Mouse (Mus musculus) neural tube, postnatal 0 days (tissue): ENCODE results near the gene Tnf. TPM values are rescaled to one million over a fixed set of nuclear protein-coding genes. Genes with fewer than 3 reads are reported as not detected.

Experiments used
- microRNA-seq: library from miRNA; unstranded; fragments of <30 nt; microRNA quantifications from one replicate; pipeline ENCODE4, GENCODE M21; 2016
- polyA plus RNA-seq: library from polyadenylated mRNA; unstranded; fragments of >200 nt; fragmentation: Nextera tagmentation; extraction: Ambion mirVana; gene quantifications from 2 replicates; pipeline ENCODE4 v1.2.1, GENCODE M21; 2015

Tnf gene
- 0.12 TPM in 1 of 2 replicates, not detected in the other for polyA plus RNA-seq

DNA sequence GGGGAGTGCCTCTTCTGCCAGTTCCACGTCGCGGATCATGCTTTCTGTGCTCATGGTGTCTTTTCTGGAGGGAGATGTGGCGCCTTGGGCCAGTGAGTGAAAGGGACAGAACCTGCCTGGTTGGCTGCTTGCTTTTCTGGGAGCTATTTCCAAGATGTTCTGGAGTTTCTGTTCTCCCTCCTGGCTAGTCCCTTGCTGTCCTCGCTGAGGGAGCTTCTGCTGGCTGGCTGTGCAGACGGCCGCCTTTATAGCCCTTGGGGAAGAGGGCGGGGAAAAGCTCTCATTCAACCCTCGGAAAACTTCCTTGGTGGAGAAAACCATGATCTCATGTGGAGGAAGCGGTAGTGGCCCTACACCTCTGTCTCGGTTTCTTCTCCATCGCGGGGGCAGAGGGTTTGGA is at the start of gene Tnf:
Tnf (minus strand) TSS at position 221 of the 400 bp plus-strand sequence.

DNA sequence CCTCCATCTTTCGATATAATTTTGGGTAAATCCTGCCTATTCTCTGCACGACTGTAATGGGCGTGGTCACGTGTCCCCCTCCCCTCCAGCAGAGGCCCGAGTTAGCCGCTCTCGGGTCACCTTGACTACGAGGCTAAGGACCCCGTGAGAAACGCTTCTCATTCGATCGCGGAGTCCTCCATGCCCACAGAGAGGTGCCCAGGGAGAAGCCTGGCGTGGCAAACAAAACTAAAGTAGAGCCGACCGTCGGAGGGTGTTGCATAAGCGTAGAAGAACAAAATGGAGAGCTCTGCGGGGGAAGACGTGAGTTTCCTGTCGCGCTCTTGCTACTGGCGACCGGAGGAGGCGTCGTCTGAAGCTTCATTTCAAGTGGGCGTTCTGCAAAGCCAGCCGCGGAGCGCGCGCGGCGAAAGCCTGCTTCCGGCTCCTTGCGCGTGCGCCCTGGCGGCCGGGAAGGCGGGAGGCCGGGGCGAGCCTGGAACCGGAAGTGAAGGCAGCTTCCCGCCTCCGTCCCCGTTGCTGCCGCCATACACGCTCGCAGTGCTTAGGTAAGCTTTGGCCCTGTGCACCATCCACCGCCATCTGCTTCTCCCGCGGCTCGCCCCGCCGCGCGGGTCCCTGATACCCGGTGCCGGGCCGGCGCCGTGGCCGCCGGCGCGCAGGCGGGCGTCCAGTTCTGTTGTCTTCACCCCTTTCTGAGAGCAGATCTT is 39.7 kb upstream of the Tnf start, which contains the start of gene Ddx39b:
Ddx39b (plus strand) TSS at position 442 of the 710 bp plus-strand sequence.

DNA sequence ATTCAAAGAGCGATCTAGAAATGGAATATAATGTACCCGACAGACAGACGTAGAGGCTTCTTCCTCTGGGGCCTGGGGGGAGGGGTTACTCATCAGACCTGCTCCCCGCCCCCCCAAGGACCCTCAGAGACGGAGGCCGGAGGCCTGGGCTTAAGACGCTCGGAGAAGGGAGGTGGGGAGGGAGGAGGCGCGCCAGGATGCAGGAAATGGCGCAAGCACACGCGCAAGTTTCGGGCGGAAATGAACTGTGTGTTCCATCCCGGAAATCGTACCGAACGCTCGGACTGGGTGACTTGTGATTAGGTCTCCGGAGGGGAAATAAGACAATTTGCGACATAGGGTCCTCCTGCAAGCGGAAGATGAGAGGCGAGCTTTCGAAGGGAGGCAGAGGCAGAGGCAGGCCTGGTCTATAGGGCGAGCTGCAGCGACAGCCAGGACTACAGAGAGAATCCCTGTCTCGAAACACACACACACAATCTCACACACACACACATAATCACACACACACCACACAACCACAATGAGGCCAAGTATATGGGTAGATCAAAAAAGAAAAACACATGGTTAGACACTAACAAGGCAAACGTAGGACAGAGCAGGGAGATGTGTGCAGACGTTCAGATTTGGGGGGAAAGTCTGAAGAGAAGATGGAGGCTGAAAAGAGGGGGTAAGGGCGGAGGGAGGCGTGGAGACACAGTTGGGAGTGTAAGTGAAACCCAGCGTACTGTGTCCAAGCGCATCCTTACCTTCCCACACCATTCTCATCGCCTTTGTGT is 34.0 kb upstream of the Tnf start, which contains the start of gene Nfkbil1:
Nfkbil1 (minus strand) TSS at position 179 of the 776 bp plus-strand sequence.

DNA sequence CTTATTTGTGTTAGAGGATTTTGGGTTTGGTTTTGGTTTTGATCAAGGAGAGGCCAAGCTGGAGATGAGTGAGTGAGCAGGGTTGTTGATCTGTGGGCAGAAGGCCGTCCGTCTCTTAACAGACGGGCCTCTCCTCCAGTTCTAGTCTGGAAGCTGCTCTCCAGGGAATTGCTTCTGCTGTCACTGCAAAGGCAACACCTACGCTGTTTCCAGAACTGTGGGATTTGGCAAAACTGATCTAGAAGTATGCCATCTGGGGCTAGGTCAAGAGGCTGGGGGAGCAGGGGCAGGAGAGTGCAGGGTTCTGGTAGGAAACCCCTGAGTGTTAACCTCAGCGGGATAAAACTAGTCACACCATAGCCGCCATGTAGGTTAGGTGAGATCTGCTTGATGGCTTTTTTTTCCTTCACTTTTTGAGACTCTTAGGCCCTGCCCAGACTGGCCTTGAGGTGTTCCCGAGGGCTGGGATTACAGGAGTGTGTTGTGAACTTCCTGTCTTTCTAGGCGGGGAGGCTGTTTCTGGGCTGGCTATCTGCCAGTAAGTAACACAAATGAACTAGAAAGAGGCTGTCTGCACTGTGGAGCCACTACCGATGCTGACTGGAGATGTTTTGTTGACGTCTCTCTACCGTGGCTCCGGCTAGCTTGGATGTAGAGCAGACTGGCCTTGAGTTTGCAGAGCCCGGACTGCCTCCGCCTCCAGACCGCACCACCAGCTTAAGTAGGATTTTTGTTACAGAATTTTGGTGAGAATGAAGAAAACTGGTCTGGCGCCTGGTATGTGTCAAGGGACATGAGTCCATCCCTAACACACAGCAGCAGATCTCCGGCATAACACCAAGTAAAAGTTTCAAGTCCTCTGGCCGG is 31.5 kb upstream of the Tnf start, which contains the start of gene Atp6v1g2:
Atp6v1g2 (plus strand) TSS at position 547 of the 867 bp plus-strand sequence.

DNA sequence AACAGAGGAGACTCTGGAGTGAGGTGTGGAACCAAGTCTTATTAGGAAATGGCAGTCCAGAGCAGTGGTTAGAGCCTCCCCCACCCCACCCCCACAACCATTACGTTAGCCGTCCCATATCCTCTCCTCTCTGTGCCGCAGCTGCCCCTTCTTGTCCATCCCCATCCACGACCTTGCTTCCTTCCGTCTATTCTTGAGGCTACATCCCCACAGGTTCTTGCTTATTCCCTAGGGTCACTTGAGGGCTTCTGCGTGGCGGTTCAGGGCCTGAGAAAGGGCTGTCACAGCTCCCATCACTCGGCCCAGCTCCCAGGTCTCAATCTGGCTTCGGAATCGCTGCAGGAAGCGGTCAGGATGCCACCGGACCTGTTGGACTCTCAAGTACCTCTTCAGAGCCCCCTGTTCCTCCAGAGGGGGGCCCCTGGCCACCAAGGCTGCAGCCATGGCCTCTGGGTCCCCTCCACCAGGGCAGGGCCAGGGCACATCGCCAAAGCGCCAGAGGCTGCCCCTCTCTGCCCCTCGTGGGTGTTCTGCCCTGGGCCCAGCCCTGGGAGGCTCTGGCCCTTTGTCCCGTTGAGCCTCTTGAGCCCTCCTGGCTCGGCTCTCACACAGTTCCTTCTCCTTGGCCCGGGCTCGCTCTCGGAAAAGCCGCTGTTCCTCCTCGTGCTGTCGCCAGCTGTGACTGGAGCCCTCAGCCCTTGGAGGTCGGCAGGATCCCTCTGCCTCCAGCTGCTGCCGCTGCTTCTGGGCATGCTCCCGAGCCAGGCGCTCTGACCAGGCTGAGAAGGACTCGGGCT is 18.5 kb upstream of the Tnf start, which contains the start of gene Gm16181:
Gm16181 (plus strand) TSS at position 679 of the 797 bp plus-strand sequence.

DNA sequence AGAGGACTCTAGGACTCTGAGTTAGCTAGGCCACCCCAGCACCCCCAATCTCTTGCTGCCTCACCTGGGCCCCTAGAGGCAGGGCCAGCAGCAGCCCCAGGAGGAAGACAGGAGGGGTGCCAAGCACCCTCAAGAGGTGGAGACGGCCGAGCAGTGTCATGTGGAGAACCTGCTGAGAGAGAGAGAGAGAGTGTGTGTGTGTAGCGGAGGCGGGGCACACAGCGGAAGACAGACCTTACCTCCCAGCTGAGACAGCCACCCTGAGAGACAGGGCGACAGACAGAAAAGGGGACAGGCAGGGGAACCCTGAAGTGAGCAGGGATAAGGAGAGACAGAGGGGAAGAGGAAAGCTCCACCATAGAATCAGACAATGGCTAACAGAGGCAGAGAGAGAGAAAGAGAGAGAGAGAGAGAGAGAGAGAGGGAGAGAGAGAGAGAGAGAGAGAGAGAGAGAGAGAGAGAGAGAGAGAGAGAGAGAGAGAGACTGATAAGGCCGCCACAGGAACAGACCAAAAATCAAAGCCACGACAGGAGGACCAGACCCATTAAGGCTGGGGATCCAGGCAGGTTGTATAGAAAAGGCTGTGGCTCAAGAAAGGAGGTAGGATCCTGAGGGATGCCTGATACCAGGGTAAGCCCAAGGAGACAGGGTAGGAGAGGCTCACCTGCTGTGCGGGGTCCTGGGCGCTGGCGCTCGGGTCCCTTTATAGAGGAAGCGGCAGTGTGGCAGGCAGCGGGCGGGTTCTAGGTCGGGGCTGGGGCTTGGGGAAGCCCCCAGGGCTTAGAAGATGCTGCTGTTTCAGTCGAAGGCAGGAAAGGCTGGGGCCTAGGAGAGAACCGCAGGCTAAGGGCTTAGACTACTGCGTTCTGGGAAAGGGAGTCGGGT is 2.9 kb upstream of the Tnf start, which contains the start of gene Lta:
Lta (minus strand) TSS at position 858 of the 886 bp plus-strand sequence.

DNA sequence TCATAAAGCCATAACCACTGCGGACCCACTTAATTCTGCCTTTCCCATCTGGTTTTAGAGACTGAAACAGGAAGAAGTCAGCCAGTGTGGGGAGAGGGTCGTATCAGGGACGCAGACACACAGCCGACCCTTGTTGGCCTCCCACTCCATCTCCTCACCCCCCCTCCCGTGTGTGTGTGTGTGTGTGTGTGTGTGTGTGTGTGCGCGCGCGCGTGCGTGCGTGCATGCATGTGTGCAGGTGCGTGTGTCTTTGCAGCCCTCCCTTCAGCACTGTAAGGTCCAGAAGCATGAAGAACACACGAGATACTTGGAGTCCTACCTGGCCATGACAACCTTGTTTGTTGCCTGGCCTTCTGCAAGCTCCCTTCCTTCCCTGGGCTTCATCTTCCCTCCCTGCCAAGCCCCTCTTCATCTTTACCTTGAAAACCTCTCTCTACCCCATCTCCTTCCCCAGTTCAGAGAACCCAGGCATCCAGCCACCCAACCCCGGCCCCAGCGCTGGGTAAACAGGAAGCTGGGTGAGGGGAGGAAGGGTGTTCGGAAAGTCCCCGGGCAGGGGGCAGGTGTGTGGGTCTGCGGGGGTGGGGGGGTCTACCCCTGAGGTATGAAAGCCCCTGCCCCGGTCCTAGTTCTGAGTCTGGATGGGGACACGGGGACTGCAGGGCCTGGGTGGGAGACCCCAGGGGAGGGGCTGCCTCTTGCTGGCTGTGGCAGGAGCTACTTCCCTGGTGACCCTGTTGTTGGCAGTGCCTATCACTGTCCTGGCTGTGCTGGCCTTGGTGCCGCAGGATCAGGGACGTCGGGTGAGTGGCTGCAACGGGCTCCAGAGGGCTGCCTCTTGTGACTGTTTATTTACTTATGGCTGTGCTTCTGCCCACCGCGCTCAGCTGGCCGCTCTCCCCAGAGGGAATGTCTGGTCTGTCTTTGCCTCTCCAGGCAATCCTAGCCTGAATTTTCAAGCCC is 7.6 kb downstream of the Tnf start, which contains the start of gene Ltb:
Ltb (plus strand) TSS at position 559 of the 963 bp plus-strand sequence.

DNA sequence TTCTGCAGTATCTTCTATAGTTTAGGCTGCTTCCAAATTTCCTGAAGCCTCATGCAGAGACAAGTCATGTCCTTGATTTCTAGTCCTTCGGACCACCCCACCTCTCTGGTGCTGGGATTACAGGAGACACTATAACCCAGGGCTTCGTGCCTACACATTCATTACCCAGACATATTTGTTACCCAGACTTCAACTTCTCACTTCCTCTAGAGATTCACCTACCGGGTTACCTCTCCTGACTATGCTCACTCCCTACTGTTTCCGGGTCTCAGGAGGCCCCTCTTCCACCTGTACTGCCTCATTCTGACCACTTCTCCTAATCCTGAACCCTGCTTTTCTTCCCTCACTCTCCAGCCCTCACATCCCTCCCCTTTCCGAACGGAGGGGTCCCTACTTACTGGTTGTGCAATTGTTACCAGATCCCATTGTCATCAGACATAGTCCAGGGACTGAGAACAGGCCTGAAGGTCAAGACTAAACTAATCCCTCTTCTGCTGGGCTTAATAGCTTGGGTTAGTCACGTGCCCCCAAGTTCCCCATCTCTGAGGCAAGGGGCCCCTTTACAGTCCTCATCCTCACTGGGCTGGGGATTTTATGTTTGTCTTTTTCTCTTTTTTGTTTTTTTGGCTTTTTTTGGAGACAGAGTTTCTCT is 13.7 kb downstream of the Tnf start, which contains the start of gene Lst1:
Lst1 (minus strand) TSS at position 481 of the 652 bp plus-strand sequence.

DNA sequence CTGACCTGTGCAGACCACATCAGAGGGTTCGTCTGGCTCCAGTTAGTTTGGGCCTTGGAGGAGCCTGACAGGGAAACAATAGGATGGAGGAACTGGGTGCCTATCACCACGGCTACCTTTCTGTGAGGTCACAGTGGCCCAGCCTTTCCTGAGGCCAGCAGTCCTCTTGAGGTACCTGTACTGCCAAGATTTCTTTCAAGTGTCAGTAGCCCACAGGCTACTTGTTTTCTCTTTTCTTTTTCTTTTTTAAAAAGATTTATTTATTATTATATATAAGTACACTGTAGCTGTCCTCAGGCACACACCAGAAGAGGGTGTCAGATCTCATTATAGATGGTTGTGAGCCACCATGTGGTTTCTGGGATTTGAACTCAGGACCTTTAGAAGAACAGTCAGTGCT is 25.8 kb downstream of the Tnf start, which contains the start of gene Aif1:
Aif1 (minus strand) TSS at position 101 of the 400 bp plus-strand sequence.

DNA sequence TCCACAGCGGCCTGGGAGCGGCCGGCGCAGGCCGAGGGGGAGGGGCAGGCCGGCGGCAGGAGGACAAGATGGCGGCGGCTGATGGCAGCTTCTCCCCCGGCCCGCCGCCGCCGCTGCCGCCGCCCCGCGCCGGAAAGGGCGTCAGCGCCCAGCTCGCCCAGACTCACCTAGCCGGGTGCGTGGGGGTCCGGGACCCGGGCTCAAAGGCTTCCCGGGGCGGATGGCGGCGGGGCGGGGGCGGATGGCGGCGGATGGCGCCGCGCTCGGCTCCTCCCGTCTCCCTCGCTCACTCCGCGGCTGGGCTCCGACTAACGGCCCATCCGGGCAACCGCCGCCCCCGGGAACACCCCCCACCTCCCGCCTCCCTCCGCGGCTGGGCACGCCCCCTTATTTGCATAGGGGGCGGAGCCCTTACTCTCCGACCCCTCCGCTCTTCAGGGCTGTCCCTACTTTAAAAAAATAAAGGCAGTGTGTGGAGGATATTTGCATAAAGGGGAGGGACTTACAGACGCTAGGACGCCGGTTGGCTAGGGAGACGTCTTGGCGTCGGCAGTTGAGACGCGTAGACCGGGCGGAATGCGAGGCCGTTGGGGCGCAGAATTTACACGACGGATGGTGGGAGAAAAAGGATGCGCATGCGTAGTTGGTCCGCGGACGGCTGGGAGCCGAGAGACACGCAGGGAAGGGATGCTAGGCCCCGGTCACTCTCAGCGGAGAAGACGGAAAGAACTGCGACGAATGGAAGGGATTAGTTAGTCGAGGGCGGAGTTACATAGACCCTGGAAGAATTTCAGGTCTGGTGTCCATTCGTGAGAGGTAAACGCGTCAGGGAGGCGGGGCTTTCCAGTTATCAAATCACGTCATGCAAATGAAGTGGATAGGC is 37.0 kb downstream of the Tnf start, which contains the start of gene Prrc2a:
Prrc2a (minus strand) TSS at position 330 of the 883 bp plus-strand sequence.

Small RNA genes within 50 kb of the gene (microRNA-seq; reads per million reads assigned to microRNA genes)
- gene Mir6973a (not detected), gene Mir6974 (not detected), gene Mir6975 (1.2 reads per million), gene Mir8094 (not detected)

Other genes with a start within 250 kb of the Tnf start
- gene Hspa1b, start 242.8 kb downstream of the Tnf start, polyA plus RNA-seq: 0.79 and 1.4 TPM in 2 replicates
- not detected in 2 replicates for gene Gm20481, start 232.1 kb downstream of the Tnf start, polyA plus RNA-seq
- gene Hspa1a, start 229.9 kb downstream of the Tnf start, polyA plus RNA-seq: 13.8 and 15.5 TPM in 2 replicates
- gene Hspa1l, start 229.3 kb downstream of the Tnf start, polyA plus RNA-seq: 0.58 and 0.76 TPM in 2 replicates
- 88.6 and 94.3 TPM in 2 replicates for gene Lsm2, start 220.1 kb downstream of the Tnf start, polyA plus RNA-seq
- gene Vars, start 201.0 kb downstream of the Tnf start, polyA plus RNA-seq: 38.5 and 45.0 TPM in 2 replicates
- gene Vwa7, start 185.4 kb downstream of the Tnf start, polyA plus RNA-seq: 0.25 and 0.59 TPM in 2 replicates
- gene Sapcd1, start 174.0 kb downstream of the Tnf start, polyA plus RNA-seq: 3.2 and 4.4 TPM in 2 replicates
- gene Msh5, start 155.3 kb downstream of the Tnf start, polyA plus RNA-seq: 1.6 and 2.0 TPM in 2 replicates
- gene Clic1, start 152.0 kb downstream of the Tnf start, polyA plus RNA-seq: 72.4 and 75.0 TPM in 2 replicates
- 173 and 187 TPM in 2 replicates for gene Ddah2, start 143.0 kb downstream of the Tnf start, polyA plus RNA-seq
- gene Ly6g6c, start 136.6 kb downstream of the Tnf start, polyA plus RNA-seq: not detected in 2 replicates
- gene Mpig6b, start 135.8 kb downstream of the Tnf start, polyA plus RNA-seq: 0.19 and 0.22 TPM in 2 replicates
- gene Ly6g6e, start 125.1 kb downstream of the Tnf start, polyA plus RNA-seq: 0.52 and 1.2 TPM in 2 replicates
- gene Ly6g6d, start 123.9 kb downstream of the Tnf start, polyA plus RNA-seq: 0.81 and 1.9 TPM in 2 replicates
- gene Ly6g6f, start 116.4 kb downstream of the Tnf start, polyA plus RNA-seq: 0.31 TPM in 1 of 2 replicates, not detected in the other
- gene Abhd16a, start 112.7 kb downstream of the Tnf start, polyA plus RNA-seq: 114 and 120 TPM in 2 replicates
- not detected in 2 replicates for gene Ly6g5c, start 93.7 kb downstream of the Tnf start, polyA plus RNA-seq
- gene Ly6g5b, start 86.6 kb downstream of the Tnf start, polyA plus RNA-seq: 0.48 and 0.59 TPM in 2 replicates
- gene Gpank1, start 80.6 kb downstream of the Tnf start, polyA plus RNA-seq: 15.3 and 17.2 TPM in 2 replicates
- gene Csnk2b, start 80.0 kb downstream of the Tnf start, polyA plus RNA-seq: 377 and 395 TPM in 2 replicates
- 9.6 and 11.8 TPM in 2 replicates for gene D17H6S53E, start 75.6 kb downstream of the Tnf start, polyA plus RNA-seq
- 0.21 TPM in 1 of 2 replicates, not detected in the other for gene Apom, start 70.0 kb downstream of the Tnf start, polyA plus RNA-seq
- 51.1 and 58.5 TPM in 2 replicates for gene Bag6, start 66.8 kb downstream of the Tnf start, polyA plus RNA-seq
- 109 and 138 TPM in 2 replicates for gene Prrc2a, start 37.1 kb downstream of the Tnf start, polyA plus RNA-seq
- gene Aif1, start 25.9 kb downstream of the Tnf start, polyA plus RNA-seq: 15.4 and 15.5 TPM in 2 replicates
- gene Lst1, start 13.6 kb downstream of the Tnf start, polyA plus RNA-seq: 10.1 and 10.9 TPM in 2 replicates
- 1.4 and 1.6 TPM in 2 replicates for gene Ltb, start 7.6 kb downstream of the Tnf start, polyA plus RNA-seq
- gene Lta, start 3.3 kb upstream of the Tnf start, polyA plus RNA-seq: 0.71 and 1.0 TPM in 2 replicates
- gene Gm16181, start 18.8 kb upstream of the Tnf start, polyA plus RNA-seq: 0.46 and 0.48 TPM in 2 replicates
- gene Atp6v1g2, start 31.7 kb upstream of the Tnf start, polyA plus RNA-seq: 210 and 227 TPM in 2 replicates
- 12.5 and 13.2 TPM in 2 replicates for gene Nfkbil1, start 33.8 kb upstream of the Tnf start, polyA plus RNA-seq
- gene Ddx39b, start 39.7 kb upstream of the Tnf start, polyA plus RNA-seq: 251 and 271 TPM in 2 replicates
- 158 and 172 TPM in 2 replicates for gene H2-D1, start 60.7 kb upstream of the Tnf start, polyA plus RNA-seq
- 0.65 and 1.1 TPM in 2 replicates for gene H2-Q1, start 118.4 kb upstream of the Tnf start, polyA plus RNA-seq
- 9.1 and 10.5 TPM in 2 replicates for gene H2-Q2, start 140.2 kb upstream of the Tnf start, polyA plus RNA-seq
- gene H2-Q4, start 177.6 kb upstream of the Tnf start, polyA plus RNA-seq: 0.97 and 1.9 TPM in 2 replicates
- 0.92 and 1.9 TPM in 2 replicates for gene H2-Q6, start 222.8 kb upstream of the Tnf start, polyA plus RNA-seq
- gene H2-Q7, start 237.1 kb upstream of the Tnf start, polyA plus RNA-seq: 4.0 and 6.8 TPM in 2 replicates